Mouse (Mus musculus): ENCODE results near the gene Moxd2. TPM values are rescaled to one million over a fixed set of nuclear protein-coding genes. Genes with fewer than 3 reads are reported as not detected.

The Moxd2 gene
- polyA plus RNA-seq (2012; ENCODE audit: low replicate concordance) = not detected in 2 replicates

DNA sequence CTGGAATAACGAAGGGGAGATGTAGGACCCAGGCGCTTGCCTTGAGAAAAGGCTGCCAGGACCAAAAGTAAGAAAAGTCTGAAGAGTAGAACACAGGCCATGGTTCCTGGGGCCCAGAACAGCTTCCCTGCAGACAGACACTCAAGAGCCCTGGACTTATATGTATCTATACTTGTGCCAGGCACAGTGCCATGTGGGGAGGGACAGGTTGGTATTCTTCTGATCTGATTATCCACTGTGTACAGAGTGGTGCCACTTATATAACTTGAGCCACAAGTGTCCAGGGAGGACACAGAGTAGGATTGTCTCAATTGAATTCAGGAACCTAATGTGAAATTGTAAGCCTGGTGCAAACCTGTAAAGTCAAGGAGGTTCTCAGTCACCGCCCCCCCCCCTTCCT is at the start of gene Moxd2:
Moxd2 (minus strand) TSS at position 101 of the 400 bp plus-strand sequence.

DNA sequence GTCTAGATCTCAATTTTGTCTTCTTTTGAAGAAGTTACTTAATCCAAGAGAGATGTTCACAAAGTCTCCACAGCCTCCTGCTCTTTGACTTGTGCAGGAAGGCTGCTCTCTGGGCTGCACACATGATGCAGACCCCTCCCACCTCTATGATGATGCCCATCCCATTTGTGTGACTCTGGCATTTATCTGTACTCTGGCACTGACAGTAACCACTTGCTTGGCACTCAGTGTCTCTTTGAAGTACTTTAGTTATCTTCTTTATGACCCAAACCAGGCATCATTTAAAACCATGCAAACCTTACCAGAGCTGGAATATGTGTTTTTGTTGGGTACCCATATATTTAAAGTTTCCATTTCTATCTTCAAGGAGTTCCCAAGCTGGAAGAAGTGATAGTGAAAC is 13.0 kb upstream of the Moxd2 start, which contains the start of gene Prss58:
Prss58 (minus strand) TSS at position 101 of the 400 bp plus-strand sequence.

Other genes starting within 250 kb of the Moxd2 start
- not detected in 2 replicates for gene Prss58, start 12.9 kb upstream of the Moxd2 start, polyA plus RNA-seq (2012; ENCODE audit: low replicate concordance)
- not detected in 2 replicates for gene 1700074P13Rik, start 53.1 kb upstream of the Moxd2 start, polyA plus RNA-seq (2012; ENCODE audit: low replicate concordance)
- gene Gm4744, start 64.4 kb upstream of the Moxd2 start, polyA plus RNA-seq (2012; ENCODE audit: low replicate concordance) = not detected in 2 replicates
- not detected in 2 replicates for gene 1810009J06Rik, start 77.3 kb upstream of the Moxd2 start, polyA plus RNA-seq (2012; ENCODE audit: low replicate concordance)
- not detected in 2 replicates for gene Gm2663, start 112.0 kb upstream of the Moxd2 start, polyA plus RNA-seq (2012; ENCODE audit: low replicate concordance)
- gene 2210010C04Rik, start 148.0 kb upstream of the Moxd2 start, polyA plus RNA-seq (2012; ENCODE audit: low replicate concordance) = 0.10 and 0.22 TPM in 2 replicates